Mouse (Mus musculus) erythroblast, embryonic 14.5 days (primary cell): ENCODE data around the gene Spink4. TPM values are rescaled to one million over a fixed set of nuclear protein-coding genes. Genes with fewer than 3 reads are reported as not detected.

Source experiments
- H3K27me3 ChIP-seq: 2 replicates; pipeline ENCODE4 v1.6.1; 2012; ENCODE audit warnings: inconsistent platforms; ENCODE audit not compliant: control insufficient read depth
- H3K36me3 ChIP-seq: 2 replicates; pipeline ENCODE4 v1.6.1; 2012; ENCODE audit warnings: mild to moderate bottlenecking, inconsistent platforms; ENCODE audit not compliant: control insufficient read depth
- H3K4me1 ChIP-seq: 2 replicates; pipeline ENCODE4 v1.6.1; 2012; ENCODE audit warnings: inconsistent platforms; ENCODE audit not compliant: control insufficient read depth
- H3K4me3 ChIP-seq: replicated peaks from 2 replicates; pipeline ENCODE3; 2012; ENCODE audit warnings: moderate library complexity, mild to moderate bottlenecking, inconsistent platforms
- H3K9me3 ChIP-seq: 2 replicates; pipeline ENCODE4 v1.6.1; 2012; ENCODE audit warnings: low read length, inconsistent platforms, mixed read lengths; ENCODE audit not compliant: control insufficient read depth
- GATA1 ChIP-seq: IDR thresholded peaks from 2 replicates; pipeline ENCODE4 v1.6.1; 2012; ENCODE audit warnings: low read length, inconsistent platforms, mixed read lengths
- TAL1 ChIP-seq: IDR thresholded peaks from 3 replicates; pipeline ENCODE4 v1.6.1; 2012; ENCODE audit warnings: low read length, inconsistent platforms, mixed read lengths
- polyA plus RNA-seq: library from polyadenylated mRNA; stranded (reverse); fragments of >175 nt; gene quantifications from 2 replicates; pipeline ENCODE4 v1.2.3, GENCODE M21; 2012

Spink4 gene
- polyA plus RNA-seq, 1 experiment = not detected

GRCm38 (mm10) chr4:40970842-40971701 lies 51.2 kb downstream of the Spink4 start, which contains the start of gene Nfx1:
TSS of gene Nfx1 (plus strand) at chr4:40970906.
- Histone ChIP-seq H3K9me3 (no peaks in the 10 kb centered on the region), H3K4me3 (peak within 1 kb of the TSS; percentile 89), H3K27me3 (no peaks in the 10 kb centered on the region), H3K4me1 (peaks cover 41% of the 10 kb centered on the region), H3K36me3 (peaks cover 55% of the 10 kb centered on the region)
- TF ChIP-seq GATA1 (no peak), TAL1 (no peak)

- no peaks in the 10 kb centered on the region for H3K27me3 ChIP-seq
- no peaks in the 10 kb centered on the region for H3K9me3 ChIP-seq
- peak overlapping the region; percentile 89 for H3K4me3 ChIP-seq
- TF ChIP-seq GATA1 (no peak), TAL1 (no peak)
- peaks cover 41% of the 10 kb centered on the region for H3K4me1 ChIP-seq
- H3K36me3 ChIP-seq = peaks cover 55% of the 10 kb centered on the region
These were observed 51.9 kb downstream of the Spink4 start for GRCm38 (mm10) chr4:40971744-40972143.

- peaks cover 43% of the 10 kb centered on the region for H3K4me1 ChIP-seq
- no peak overlapping the region for H3K4me3 ChIP-seq
- no peak for TF ChIP-seq GATA1
- H3K9me3 ChIP-seq = no peaks in the 10 kb centered on the region
- H3K36me3 ChIP-seq = peaks cover 63% of the 10 kb centered on the region
- no peaks in the 10 kb centered on the region for H3K27me3 ChIP-seq
These were observed 54.2 kb downstream of the Spink4 start for GRCm38 (mm10) chr4:40974011-40974410.

GRCm38 (mm10) chr4:40975678-40976077 lies 55.8 kb downstream of the Spink4 start:
- Histone ChIP-seq H3K4me1 (peaks cover 32% of the 10 kb centered on the region), H3K36me3 (peaks cover 80% of the 10 kb centered on the region), H3K9me3 (no peaks in the 10 kb centered on the region), H3K27me3 (no peaks in the 10 kb centered on the region), H3K4me3 (no peak overlapping the region)
- no peak for TF ChIP-seq TAL1
- no peak for TF ChIP-seq GATA1

GRCm38 (mm10) chr4:40976651-40977050 lies 56.8 kb downstream of the Spink4 start:
- H3K9me3 ChIP-seq = no peaks in the 10 kb centered on the region
- no peak overlapping the region for H3K4me3 ChIP-seq
- TF ChIP-seq GATA1 (no peak), TAL1 (no peak)
- H3K4me1 ChIP-seq = peaks cover 28% of the 10 kb centered on the region
- no peaks in the 10 kb centered on the region for H3K27me3 ChIP-seq
- H3K36me3 ChIP-seq = peaks cover 90% of the 10 kb centered on the region

GRCm38 (mm10) chr4:40979430-40979829 lies 59.6 kb downstream of the Spink4 start:
- Histone ChIP-seq H3K27me3 (no peaks in the 10 kb centered on the region), H3K9me3 (no peaks in the 10 kb centered on the region), H3K4me3 (no peak overlapping the region), H3K36me3 (peaks cover 95% of the 10 kb centered on the region), H3K4me1 (peaks cover 9% of the 10 kb centered on the region)
- TF ChIP-seq GATA1 = no peak
- TF ChIP-seq TAL1 = no peak

Other genes starting within 250 kb of the Spink4 start
- gene Aptx, start 216.9 kb upstream of the Spink4 start, polyA plus RNA-seq = 0.24 and 0.26 TPM in 2 replicates
- 3.3 and 3.9 TPM in 2 replicates for gene Dnaja1, start 197.9 kb upstream of the Spink4 start, polyA plus RNA-seq
- gene Smu1, start 162.1 kb upstream of the Spink4 start, polyA plus RNA-seq = 0.42 and 0.83 TPM in 2 replicates
- 2.3 and 2.7 TPM in 2 replicates for gene B4galt1, start 66.0 kb upstream of the Spink4 start, polyA plus RNA-seq
- 54.9 and 66.0 TPM in 2 replicates for gene Bag1, start 28.2 kb downstream of the Spink4 start, polyA plus RNA-seq
- 0.53 and 0.67 TPM in 2 replicates for gene Chmp5, start 28.4 kb downstream of the Spink4 start, polyA plus RNA-seq
- gene Nfx1, start 50.9 kb downstream of the Spink4 start, polyA plus RNA-seq = 0.58 and 0.69 TPM in 2 replicates
- gene Aqp7, start 128.1 kb downstream of the Spink4 start, polyA plus RNA-seq = not detected in 2 replicates
- gene Aqp3, start 178.1 kb downstream of the Spink4 start, polyA plus RNA-seq = 3.0 and 4.8 TPM in 2 replicates
- 1.3 and 1.6 TPM in 2 replicates for gene Nol6, start 204.4 kb downstream of the Spink4 start, polyA plus RNA-seq
- gene Ube2r2, start 215.7 kb downstream of the Spink4 start, polyA plus RNA-seq = 15.9 and 16.5 TPM in 2 replicates